Mouse (Mus musculus): ENCODE measurements at regions not wholly inside any gene's neighbourhood (a gene's known extent, or its start where the extent isn't known, plus 50 kb on each side); places are given as distances from the start of the nearest gene placed in this dataset.

GRCm38 (mm10) chr10:85737796-85738195 lies 91.5 kb upstream of the Pwp1 start:
- TF ChIP-seq CTCF (IDR thresholded peaks at IDR 0.05; ENCODE audit: control insufficient read depth, insufficient read depth, insufficient read length), result no peak
- TF ChIP-seq MYOD1 (IDR thresholded peaks at IDR 0.05; ENCODE audit: control insufficient read depth, insufficient read length, low read depth), result no peak
- no peak for TF ChIP-seq MAX (IDR thresholded peaks at IDR 0.05)

All from C2C12 (cell line).